Mouse (Mus musculus) spleen, adult 12 weeks (tissue): Measurements from ENCODE around the gene Ppfibp2.

ENCODE experiments used
- DNase-seq: peaks from one replicate; pipeline ENCODE4 v3.0.0; 2022; ENCODE audit warnings: low spot score

Ppfibp2 gene

DNA sequence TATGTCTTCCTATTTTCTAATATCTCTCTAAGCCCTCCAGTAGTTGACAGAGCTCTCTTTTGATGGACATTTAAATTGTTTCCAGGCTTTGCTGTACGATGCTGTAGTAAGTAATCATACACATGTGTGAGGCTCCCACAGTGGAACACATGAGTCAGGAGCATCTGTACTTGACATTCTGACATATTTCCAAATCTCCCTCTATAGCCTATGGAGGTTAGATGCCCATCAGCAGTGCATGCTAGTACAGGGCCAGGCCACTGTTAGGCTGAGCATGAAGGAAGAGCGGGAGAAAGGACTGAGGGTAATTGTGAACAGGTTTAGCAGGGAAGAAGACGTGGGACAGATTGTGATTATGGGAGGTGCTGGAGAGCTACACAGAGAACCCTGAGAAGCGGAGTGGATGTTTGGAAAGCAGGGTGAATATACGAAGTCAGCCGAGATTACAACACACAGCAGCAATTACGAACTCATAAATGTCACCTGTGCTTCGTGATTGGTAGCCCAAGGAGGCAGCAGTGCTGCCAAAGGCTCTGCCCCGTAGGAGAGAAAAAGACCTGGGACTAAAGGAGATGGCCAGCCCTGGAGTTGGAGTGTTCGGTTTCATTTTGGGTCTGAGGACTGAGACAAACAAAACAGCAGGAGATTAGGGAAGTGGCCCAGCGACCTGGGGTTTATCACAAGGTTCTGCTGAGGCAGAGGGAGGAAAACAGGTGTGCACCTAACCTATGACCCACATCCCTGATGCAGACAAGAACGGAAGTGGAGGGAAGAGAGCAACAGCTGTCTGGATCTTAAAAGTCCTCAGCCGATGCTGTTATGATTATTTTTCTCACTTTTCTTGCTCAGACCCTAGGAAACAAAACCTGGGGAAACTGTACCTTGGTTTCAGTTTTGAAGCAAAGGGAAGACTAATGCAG, 107.7 kb downstream of the Ppfibp2 start:
- DNase-seq = no peak

DNA sequence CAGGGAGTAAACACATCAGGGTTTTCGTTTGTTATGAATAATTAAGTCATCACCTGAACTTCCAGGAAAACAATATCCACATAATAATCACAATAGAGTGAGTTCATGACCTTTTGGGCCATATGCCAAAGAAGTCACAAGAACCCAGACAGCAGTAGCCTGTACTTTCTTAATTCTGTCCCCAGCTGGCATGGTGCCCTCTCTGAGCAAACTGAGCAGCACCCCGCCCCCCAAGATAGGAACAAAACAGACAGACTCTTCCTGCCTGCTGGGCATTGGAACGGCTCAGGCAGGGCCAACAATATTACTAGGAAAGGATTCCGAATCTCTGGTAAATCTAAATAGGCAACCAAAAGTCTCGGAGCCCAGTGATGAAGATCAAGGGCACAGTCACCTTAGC, 110.9 kb downstream of the Ppfibp2 start:
- DNase-seq = no peak

DNA sequence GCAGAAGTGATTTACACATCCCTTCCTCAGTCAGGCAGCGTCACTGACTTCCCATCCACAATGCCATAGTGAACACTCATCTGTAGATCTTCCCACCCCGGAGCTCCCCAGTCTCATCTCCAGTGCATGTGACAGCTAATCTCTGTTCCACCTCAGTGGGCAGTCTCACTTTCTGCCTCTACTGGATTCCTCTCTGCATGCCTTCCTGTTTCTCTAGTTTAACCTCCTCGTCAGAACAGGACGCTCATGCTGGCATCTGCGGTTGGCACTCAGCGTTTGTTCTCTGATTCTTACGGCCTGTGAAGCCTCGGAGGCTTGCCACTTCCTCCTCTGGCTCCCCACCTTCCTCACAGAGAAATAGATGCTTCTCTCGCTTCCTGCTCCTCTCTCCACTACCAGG, 112.6 kb downstream of the Ppfibp2 start:
- peak; percentile 48 for DNase-seq

- DNase-seq = peak; percentile 47
These were observed 113.6 kb downstream of the Ppfibp2 start for GRCm38 (mm10) chr7:107708491-107709112.

DNA sequence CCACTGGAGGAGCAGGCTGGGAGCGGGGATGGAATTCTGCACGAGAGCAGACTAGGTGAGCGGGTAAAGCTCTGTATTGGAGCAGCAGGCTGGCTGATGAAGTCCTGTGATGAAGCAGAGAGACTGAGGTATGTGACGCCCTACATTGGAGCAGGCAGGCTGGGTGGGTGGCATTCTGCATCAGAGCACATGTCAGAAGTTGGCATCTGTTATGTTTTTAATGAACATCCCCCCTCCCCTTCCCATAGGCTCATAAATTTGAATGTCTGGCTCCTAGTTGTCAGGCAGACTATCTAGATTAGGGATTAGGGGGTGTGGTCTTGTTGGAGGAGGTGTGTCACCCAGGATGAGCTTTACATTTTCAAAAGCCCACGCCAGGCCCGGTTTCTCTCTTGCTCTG, 117.7 kb downstream of the Ppfibp2 start:
- DNase-seq = no peak

GRCm38 (mm10) chr7:107714067-107714466, 119.1 kb downstream of the Ppfibp2 start:
- no peak for DNase-seq

- DNase-seq = no peak
These were observed 125.8 kb downstream of the Ppfibp2 start for GRCm38 (mm10) chr7:107720771-107721170.

DNA sequence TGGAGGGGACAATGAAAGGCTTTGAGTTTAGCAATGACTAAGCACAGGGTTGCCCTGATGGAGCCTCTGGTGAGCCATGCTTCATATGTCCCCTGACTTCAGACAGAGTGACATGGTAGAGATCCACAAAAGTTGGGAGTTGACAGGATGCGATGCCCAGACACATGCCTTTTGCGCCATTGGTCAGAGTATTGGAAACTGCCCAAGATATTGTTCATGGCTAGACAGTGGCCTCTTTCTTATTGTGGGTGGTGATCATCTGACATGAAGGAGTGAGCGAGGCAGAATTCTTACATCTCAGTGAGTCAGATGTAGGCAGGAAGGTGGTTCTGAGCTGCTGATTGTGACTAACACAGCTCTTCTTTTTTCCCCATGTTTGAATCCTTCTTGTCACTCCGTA, 127.5 kb downstream of the Ppfibp2 start:
- DNase-seq = no peak

GRCm38 (mm10) chr7:107727538-107727937, 132.5 kb downstream of the Ppfibp2 start:
- no peak for DNase-seq

DNA sequence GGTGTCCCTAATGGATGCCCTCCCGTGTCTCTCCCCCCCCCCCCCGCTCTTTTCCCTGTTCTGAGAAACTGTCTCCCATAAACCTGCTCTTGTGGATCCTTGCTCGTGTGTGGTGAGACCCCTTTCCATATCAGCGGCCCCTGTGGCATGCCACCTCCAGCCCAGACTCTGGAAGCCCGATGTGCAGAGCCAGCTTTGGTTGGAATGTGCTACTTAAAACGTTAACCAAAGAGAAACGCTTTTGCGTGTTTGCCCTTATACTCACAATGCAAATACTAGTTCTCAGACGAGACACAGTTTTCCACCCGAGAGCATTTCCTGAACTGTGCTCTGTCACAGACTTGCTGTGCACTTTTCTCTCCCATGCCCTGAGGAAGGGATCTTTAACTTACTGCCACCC, 135.6 kb downstream of the Ppfibp2 start:
- no peak for DNase-seq

- DNase-seq = no peak
These were observed 138.2 kb downstream of the Ppfibp2 start for GRCm38 (mm10) chr7:107733162-107733561.

DNA sequence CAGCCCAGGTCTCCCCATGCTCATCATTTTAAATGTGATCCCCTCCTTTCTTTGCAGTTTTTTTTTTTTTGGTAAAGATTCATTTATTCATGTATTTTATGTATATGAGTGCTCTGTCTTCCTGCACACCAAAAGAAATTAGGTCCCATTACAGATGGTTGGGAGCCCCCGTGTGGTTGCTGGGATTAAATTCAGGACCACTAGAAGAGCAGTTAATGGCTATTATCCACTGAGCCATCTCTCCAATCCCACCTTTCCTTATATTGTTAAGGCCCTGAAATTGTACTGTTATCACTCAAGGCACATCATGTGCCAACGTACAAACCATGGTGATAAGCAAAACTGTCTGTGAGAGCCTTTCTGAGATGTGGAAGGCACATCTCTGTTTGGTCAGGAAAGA, 143.7 kb downstream of the Ppfibp2 start:
- DNase-seq = no peak

DNA sequence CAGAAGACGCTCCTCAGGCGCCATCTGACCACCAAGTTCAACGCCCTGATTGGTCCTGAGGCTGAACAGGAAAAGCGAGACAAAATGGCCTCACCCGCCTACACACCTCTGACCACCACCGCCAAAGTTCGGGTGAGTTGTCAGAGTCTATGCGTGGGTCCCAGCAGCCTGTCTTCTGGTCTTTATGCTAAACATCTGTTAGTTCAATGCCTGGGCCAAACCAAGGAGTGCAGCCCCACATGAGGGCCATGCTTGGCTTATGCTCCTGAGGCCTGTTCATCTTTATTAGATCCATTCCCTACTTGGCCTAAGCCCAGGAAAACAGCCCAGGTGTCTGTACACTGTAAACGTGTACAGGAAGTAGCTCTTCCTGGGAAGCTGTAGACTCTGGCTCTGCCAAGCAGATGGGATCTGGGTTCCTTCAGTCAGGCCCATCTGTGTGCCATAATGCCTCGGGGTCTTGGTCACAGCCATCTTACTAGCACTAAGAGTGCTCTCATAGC, 148.0 kb downstream of the Ppfibp2 start:
- DNase-seq = no peak

- DNase-seq = no peak
These were observed 149.4 kb downstream of the Ppfibp2 start for GRCm38 (mm10) chr7:107744454-107744853.

DNA sequence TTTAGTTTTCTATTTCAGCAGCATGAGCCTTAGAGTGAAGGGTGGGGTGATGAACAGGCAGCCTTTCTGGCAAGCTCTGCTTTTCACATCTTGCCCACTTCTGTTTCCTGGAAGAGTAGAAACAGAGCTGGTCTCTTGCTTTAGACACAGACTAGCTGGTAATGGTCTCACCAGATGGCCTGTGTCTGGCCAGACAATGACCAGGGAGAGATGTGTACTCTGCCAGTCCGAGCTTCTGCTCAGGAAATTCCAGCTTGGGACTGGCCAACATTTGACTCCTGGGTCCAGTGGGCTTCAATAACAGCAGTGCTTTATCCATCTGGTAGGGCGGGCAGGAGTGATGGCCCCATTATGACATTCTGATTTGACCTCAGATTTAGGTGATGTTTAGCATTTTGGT, 150.1 kb downstream of the Ppfibp2 start:
- DNase-seq = no peak

DNA sequence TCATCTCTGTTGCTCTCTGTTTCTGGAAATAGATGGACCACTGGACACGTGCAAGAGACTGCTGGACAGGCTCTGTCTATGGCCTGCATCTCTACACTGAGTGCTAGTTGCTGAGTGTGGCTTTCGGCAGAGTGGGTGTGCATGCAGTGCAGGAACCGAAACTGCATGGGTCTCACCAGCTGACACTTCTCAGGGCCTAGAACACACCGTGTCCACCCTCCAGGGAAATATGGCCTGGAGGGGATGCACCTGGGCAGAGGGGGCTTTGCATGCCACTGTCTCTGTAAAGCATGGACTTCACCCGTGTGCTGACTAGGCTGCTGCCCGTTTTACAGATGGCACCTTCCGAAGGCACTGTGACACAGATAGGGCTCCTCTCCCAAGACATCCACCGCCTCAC, 151.0 kb downstream of the Ppfibp2 start:
- no peak for DNase-seq

DNA sequence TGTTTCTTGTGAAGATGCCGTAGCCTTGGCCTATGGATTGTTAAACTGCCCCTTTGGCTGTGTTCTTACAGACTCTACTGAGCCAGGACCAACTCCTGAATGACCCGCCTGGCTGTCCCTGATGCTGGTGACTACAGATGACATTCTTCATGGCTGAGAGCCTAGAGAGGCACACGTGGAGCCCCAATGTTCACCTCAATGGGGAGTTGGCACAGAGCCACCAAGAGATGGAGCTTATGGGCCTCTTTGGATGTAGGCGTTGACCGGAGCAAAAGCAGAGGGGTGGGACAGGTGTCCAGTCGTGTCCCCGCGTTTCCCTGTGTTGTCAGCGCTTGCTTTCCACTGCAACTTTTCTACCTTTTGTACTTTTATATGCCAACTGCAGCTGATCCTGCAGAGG, 152.5 kb downstream of the Ppfibp2 start:
- no peak for DNase-seq

DNA sequence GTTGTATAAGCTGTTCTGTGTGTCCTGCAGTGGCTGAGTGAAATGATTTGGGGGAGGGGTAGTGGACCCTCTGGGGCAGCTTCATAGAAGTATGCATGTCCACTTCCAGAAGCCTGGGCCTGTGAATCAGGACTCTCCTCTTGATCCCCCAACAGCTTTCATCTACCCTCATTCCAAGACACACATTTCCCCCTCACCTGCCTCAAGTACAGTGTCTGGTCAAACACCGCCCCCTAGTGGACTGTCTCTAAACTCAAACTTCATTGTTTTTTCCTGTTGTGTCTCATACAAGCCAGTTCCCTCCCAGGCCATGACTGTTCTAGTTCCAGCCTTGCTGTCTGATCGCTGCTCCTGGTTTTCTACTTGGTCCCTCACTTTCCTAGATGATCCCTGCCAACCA, 152.9 kb downstream of the Ppfibp2 start:
- no peak for DNase-seq

GRCm38 (mm10) chr7:107749270-107749669, 154.3 kb downstream of the Ppfibp2 start:
- DNase-seq = no peak

GRCm38 (mm10) chr7:107749721-107750120, 154.7 kb downstream of the Ppfibp2 start:
- DNase-seq = no peak

- DNase-seq = no peak
These were observed 157.1 kb downstream of the Ppfibp2 start for GRCm38 (mm10) chr7:107752031-107752520.

DNA sequence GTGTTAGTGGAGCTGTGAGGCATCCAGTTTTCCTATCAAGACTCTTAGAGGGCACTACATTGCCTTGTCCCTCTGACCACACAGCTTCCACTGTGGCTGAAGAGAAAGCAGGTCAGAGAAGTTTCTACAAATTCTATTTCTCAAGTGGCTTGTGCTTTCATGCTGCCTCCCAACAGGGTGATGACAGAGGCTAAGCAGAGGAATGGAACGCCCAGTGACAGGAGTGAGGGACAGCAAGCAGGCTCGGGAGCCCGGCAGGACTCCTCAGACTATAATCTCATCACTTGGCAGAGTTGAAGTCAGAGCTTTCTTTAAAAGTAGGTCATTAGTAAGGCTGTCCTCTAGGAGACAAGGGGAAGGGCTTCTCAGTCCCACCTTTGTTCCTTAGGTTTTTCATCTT, 160.9 kb downstream of the Ppfibp2 start:
- DNase-seq = no peak

DNA sequence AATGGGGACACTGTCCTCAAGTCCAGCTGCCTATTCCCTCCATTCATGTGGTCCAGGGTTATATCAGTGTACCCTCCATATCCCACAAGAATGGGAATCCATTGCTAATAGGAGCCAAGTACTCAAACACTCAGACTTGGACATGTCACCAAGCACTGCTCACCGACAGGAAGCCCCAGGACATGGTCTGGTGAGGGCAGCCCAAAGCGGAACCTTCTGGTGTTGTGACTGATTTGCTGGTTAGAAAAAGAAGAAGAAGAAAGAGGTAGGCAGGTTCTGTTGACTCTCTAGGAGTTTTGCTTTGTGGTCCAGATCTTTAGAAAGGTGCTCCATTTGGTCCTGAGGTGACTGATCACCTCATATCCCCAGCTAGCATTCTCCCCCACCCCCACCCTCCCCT, 161.7 kb downstream of the Ppfibp2 start:
- no peak for DNase-seq
